Mouse (Mus musculus): ENCODE results near the gene Srp54b. TPM values are rescaled to one million over a fixed set of nuclear protein-coding genes. Genes with fewer than 3 reads are reported as not detected.
"Not testable (repeated sequence)": the region's sequence is repeated elsewhere in the genome, so short reads cannot be mapped to it uniquely, and the experiment has no call there.

Gene Srp54b
- polyA plus RNA-seq (2014; fragmentation: Nextera tagmentation; extraction: Ambion mirVana), result 46.1 and 53.0 TPM in 2 replicates

GRCm38 (mm10) chr12:55154559-55155448 is at the start of gene Srp54b:
Srp54b (plus strand) TSS chr12:55155104.
- H3K36me3 ChIP-seq (ENCODE audit: control insufficient read depth, insufficient read depth, low read length); H3K4me2 ChIP-seq (ENCODE audit: low read length); H3K4me1 ChIP-seq (ENCODE audit: control insufficient read depth in 2 of 2, insufficient read depth in 2 of 2, low read length in 2 of 2); H3K9me3 ChIP-seq (ENCODE audit: control insufficient read depth, low read length); H3K27ac ChIP-seq (replicated peaks in 1 of 2; ENCODE audit: control insufficient read depth in 1 of 2, insufficient read depth in 1 of 2, low read depth in 2 of 2, low read length in 2 of 2); H3K27me3 ChIP-seq (ENCODE audit: control insufficient read depth, insufficient read depth, low read length); H3K9ac ChIP-seq (ENCODE audit: low read length): not testable (repeated sequence)
- WGBS, result no CpG with 5 or more reads among the region's 57 CpGs
- peak; percentile 96 for ATAC-seq (ENCODE audit: insufficient number of reproducible peaks, insufficient read depth, low FRiP score, low read depth)
- peak within 1 kb of the TSS; percentile 14 to 35; a peak in 2 of 4 replicates for H3K4me3 ChIP-seq (ENCODE audit: control insufficient read depth in 1 of 2, insufficient read depth in 1 of 2, low read depth in 1 of 2, low read length in 2 of 2)

GRCm38 (mm10) chr12:55112616-55113015 is 42.3 kb upstream of the Srp54b start:
- H3K9ac ChIP-seq (ENCODE audit: low read length), result not testable (repeated sequence)

GRCm38 (mm10) chr12:55124242-55124641 is 30.7 kb upstream of the Srp54b start, which contains the start of gene Fam177a:
Fam177a (plus strand) TSS chr12:55124469.
- H3K27ac ChIP-seq (replicated peaks in 1 of 2; ENCODE audit: control insufficient read depth in 1 of 2, insufficient read depth in 1 of 2, low read depth in 2 of 2, low read length in 2 of 2); H3K27me3 ChIP-seq (ENCODE audit: control insufficient read depth, insufficient read depth, low read length); H3K4me2 ChIP-seq (ENCODE audit: low read length); H3K36me3 ChIP-seq (ENCODE audit: control insufficient read depth, insufficient read depth, low read length); H3K9ac ChIP-seq (ENCODE audit: low read length); H3K4me1 ChIP-seq (ENCODE audit: control insufficient read depth in 2 of 2, insufficient read depth in 2 of 2, low read length in 2 of 2); H3K4me3 ChIP-seq (ENCODE audit: control insufficient read depth in 1 of 2, insufficient read depth in 1 of 2, low read depth in 1 of 2, low read length in 2 of 2); H3K9me3 ChIP-seq (ENCODE audit: control insufficient read depth, low read length): not testable (repeated sequence)
- WGBS, result no CpG with 5 or more reads among the region's 40 CpGs
- ATAC-seq (ENCODE audit: insufficient number of reproducible peaks, insufficient read depth, low FRiP score, low read depth), result peak; percentile 93

More at GRCm38 (mm10) chr12:55112616-55113015, 42.3 kb upstream of the Srp54b start:
- not testable (repeated sequence) for H3K27me3 ChIP-seq (ENCODE audit: control insufficient read depth, insufficient read depth, low read length); H3K36me3 ChIP-seq (ENCODE audit: control insufficient read depth, insufficient read depth, low read length); ATAC-seq (ENCODE audit: insufficient number of reproducible peaks, insufficient read depth, low FRiP score, low read depth); H3K4me3 ChIP-seq (ENCODE audit: control insufficient read depth in 1 of 2, insufficient read depth in 1 of 2, low read depth in 1 of 2, low read length in 2 of 2); H3K4me1 ChIP-seq (ENCODE audit: control insufficient read depth in 2 of 2, insufficient read depth in 2 of 2, low read length in 2 of 2); H3K4me2 ChIP-seq (ENCODE audit: low read length); H3K27ac ChIP-seq (replicated peaks in 1 of 2; ENCODE audit: control insufficient read depth in 1 of 2, insufficient read depth in 1 of 2, low read depth in 2 of 2, low read length in 2 of 2); H3K9me3 ChIP-seq (ENCODE audit: control insufficient read depth, low read length)
- no CpG with 5 or more reads among the region's 7 CpGs for WGBS

GRCm38 (mm10) chr12:55124731-55125130 is 30.2 kb upstream of the Srp54b start:
- not testable (repeated sequence) for H3K9me3 ChIP-seq (ENCODE audit: control insufficient read depth, low read length); H3K4me3 ChIP-seq (ENCODE audit: control insufficient read depth in 1 of 2, insufficient read depth in 1 of 2, low read depth in 1 of 2, low read length in 2 of 2); H3K4me2 ChIP-seq (ENCODE audit: low read length); H3K36me3 ChIP-seq (ENCODE audit: control insufficient read depth, insufficient read depth, low read length); H3K27ac ChIP-seq (replicated peaks in 1 of 2; ENCODE audit: control insufficient read depth in 1 of 2, insufficient read depth in 1 of 2, low read depth in 2 of 2, low read length in 2 of 2); H3K27me3 ChIP-seq (ENCODE audit: control insufficient read depth, insufficient read depth, low read length); H3K4me1 ChIP-seq (ENCODE audit: control insufficient read depth in 2 of 2, insufficient read depth in 2 of 2, low read length in 2 of 2); H3K9ac ChIP-seq (ENCODE audit: low read length)
- no CpG with 5 or more reads among the region's 18 CpGs for WGBS
- ATAC-seq (ENCODE audit: insufficient number of reproducible peaks, insufficient read depth, low FRiP score, low read depth), result peak; percentile 37; the same call in 1 of the 2 replicates

GRCm38 (mm10) chr12:55135540-55135939 is 19.4 kb upstream of the Srp54b start:
- H3K27me3 ChIP-seq (ENCODE audit: control insufficient read depth, insufficient read depth, low read length); ATAC-seq (ENCODE audit: insufficient number of reproducible peaks, insufficient read depth, low FRiP score, low read depth); H3K27ac ChIP-seq (replicated peaks in 1 of 2; ENCODE audit: control insufficient read depth in 1 of 2, insufficient read depth in 1 of 2, low read depth in 2 of 2, low read length in 2 of 2); H3K4me3 ChIP-seq (ENCODE audit: control insufficient read depth in 1 of 2, insufficient read depth in 1 of 2, low read depth in 1 of 2, low read length in 2 of 2); H3K36me3 ChIP-seq (ENCODE audit: control insufficient read depth, insufficient read depth, low read length); H3K4me1 ChIP-seq (ENCODE audit: control insufficient read depth in 2 of 2, insufficient read depth in 2 of 2, low read length in 2 of 2); H3K4me2 ChIP-seq (ENCODE audit: low read length); H3K9ac ChIP-seq (ENCODE audit: low read length); H3K9me3 ChIP-seq (ENCODE audit: control insufficient read depth, low read length): not testable (repeated sequence)
- WGBS, result no CpG with 5 or more reads among the region's 6 CpGs

- WGBS, result no CpG with 5 or more reads among the region's 6 CpGs
- H3K9me3 ChIP-seq (ENCODE audit: control insufficient read depth, low read length); H3K4me1 ChIP-seq (ENCODE audit: control insufficient read depth in 2 of 2, insufficient read depth in 2 of 2, low read length in 2 of 2); H3K36me3 ChIP-seq (ENCODE audit: control insufficient read depth, insufficient read depth, low read length); H3K27me3 ChIP-seq (ENCODE audit: control insufficient read depth, insufficient read depth, low read length); H3K4me3 ChIP-seq (ENCODE audit: control insufficient read depth in 1 of 2, insufficient read depth in 1 of 2, low read depth in 1 of 2, low read length in 2 of 2); H3K4me2 ChIP-seq (ENCODE audit: low read length); ATAC-seq (ENCODE audit: insufficient number of reproducible peaks, insufficient read depth, low FRiP score, low read depth); H3K9ac ChIP-seq (ENCODE audit: low read length); H3K27ac ChIP-seq (replicated peaks in 1 of 2; ENCODE audit: control insufficient read depth in 1 of 2, insufficient read depth in 1 of 2, low read depth in 2 of 2, low read length in 2 of 2): not testable (repeated sequence)
Measured at GRCm38 (mm10) chr12:55137859-55138258, 17.0 kb upstream of the Srp54b start.

- H3K4me3 ChIP-seq (ENCODE audit: control insufficient read depth in 1 of 2, insufficient read depth in 1 of 2, low read depth in 1 of 2, low read length in 2 of 2), result peak overlapping the region; percentile 14 to 35; a peak in 2 of 4 replicates
Measured at GRCm38 (mm10) chr12:55155449-55155783, 512 bp downstream of the Srp54b start.

More at GRCm38 (mm10) chr12:55155449-55155783, 512 bp downstream of the Srp54b start:
- 0% methylated on average over 8 of the region's 24 CpGs for WGBS
- not testable (repeated sequence) for H3K9me3 ChIP-seq (ENCODE audit: control insufficient read depth, low read length); H3K9ac ChIP-seq (ENCODE audit: low read length); H3K36me3 ChIP-seq (ENCODE audit: control insufficient read depth, insufficient read depth, low read length); H3K4me2 ChIP-seq (ENCODE audit: low read length); H3K4me1 ChIP-seq (ENCODE audit: control insufficient read depth in 2 of 2, insufficient read depth in 2 of 2, low read length in 2 of 2); H3K27me3 ChIP-seq (ENCODE audit: control insufficient read depth, insufficient read depth, low read length); H3K27ac ChIP-seq (replicated peaks in 1 of 2; ENCODE audit: control insufficient read depth in 1 of 2, insufficient read depth in 1 of 2, low read depth in 2 of 2, low read length in 2 of 2)
- peak; percentile 48; the same call in 1 of the 2 replicates for ATAC-seq (ENCODE audit: insufficient number of reproducible peaks, insufficient read depth, low FRiP score, low read depth)
